Mouse (Mus musculus): ENCODE data around the gene Ccdc96.

Gene Ccdc96

DNA sequence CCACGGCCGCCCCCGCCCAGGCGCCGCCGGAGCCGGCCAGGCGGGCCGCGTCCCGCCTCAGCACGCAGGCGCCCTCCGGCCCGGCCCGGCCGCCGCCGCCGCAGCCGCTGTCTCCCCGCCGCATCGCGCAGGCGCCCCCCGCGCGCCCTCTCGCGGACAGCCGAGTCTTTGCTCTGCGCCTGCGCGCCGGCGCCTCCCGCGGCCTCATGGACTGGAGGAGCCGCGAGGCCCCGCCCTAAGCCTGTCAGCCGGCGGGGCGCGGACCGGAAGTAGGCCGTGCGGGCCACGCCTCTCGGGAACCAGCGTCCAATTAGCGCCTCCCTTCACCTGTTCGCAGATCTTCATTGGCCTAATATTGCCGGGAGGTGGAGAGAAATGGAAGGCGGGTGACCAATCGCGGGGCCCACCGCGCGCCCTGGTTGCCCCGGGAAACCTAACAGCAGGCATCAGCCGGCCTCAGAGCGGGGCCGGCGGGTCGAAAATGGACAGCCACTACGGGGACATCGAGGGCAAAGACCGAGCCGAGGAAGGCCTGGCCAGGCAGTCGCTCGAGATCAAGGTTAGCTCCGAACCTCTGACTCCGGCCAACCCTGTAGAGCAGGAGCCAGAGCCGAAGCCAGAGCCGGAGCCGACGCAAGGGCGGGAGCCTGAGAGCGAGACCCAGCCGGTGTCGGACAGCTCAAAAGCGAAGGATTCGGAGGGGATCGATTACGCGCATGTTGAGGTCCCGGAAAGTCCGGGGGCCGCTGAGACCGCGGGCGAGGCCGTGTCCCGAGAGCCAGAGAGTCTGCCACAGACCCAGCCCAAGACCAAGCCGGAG, at the start of gene Ccdc96, which contains the start of gene Tada2b:
Gene Ccdc96, plus strand, starts transcription at position 418 of the 820 bp plus-strand sequence.
Gene Tada2b, minus strand, starts transcription at position 115 of the 820 bp plus-strand sequence.
- peak; percentile 99 for DNase-seq (ENCODE audit: low spot score in 2 of 2)

DNA sequence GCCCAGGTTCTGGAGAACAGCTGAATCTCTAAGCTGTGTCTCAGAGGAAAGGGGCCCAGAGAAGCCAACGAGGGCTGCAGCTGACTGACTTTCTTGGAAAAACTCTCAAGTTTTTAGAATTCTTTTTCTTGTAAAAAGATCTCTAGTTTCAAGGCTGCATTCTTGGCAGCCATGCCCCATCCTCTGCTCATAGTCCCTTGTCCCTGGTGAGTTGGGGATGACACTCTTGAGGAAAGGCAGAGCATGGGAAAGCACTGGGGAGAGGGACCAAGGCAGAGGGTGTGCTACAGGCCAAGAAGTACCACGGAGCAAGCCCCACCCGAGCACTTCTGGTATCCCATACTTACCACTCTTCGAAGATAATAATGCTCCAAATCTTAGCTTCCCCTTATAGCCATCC, 47.5 kb upstream of the Ccdc96 start:
- peak in 1 of 2 experiments; percentile 13 for DNase-seq (ENCODE audit: low spot score in 2 of 2)

DNA sequence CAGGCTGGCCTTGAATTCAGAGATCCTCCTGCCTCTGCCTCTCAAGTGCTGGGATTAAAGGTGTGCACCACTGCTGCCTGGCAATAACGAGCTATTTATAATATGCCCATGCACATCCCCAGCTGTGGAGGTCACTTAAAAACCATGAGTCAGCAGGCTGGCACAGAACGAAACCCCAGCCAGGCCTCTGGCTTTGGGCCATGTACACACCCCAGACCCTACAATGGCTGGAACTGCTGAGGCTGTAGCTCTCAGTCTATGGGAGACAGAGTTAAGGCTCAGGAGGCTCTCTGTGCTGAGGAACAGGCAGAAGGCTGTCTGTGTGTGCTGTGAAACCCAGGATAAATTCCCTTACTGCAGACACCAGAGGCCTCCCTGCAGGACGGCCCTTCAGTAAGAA, 43.6 kb upstream of the Ccdc96 start:
- no peak for DNase-seq (ENCODE audit: low spot score in 2 of 2)

DNA sequence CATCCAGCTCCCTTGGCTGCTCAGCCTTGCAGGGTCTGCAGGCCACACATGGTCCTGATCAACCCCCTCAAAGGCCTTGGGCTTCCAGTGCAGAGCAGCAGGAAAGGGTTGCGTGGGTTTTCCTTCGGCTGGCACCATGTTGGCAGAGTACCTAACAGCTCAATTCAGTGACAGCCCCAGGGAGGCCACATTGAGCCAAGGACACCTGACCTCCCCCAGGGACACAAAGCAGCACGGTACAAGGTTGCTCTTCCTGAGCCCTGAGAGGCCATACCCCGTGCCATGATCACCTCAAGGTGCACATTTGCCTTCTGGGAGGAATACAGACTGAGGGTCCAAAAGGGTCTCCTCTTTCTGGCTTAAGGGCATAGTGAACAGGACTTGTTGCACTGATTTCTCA, 39.8 kb upstream of the Ccdc96 start:
- DNase-seq (ENCODE audit: low spot score in 2 of 2): no peak

DNA sequence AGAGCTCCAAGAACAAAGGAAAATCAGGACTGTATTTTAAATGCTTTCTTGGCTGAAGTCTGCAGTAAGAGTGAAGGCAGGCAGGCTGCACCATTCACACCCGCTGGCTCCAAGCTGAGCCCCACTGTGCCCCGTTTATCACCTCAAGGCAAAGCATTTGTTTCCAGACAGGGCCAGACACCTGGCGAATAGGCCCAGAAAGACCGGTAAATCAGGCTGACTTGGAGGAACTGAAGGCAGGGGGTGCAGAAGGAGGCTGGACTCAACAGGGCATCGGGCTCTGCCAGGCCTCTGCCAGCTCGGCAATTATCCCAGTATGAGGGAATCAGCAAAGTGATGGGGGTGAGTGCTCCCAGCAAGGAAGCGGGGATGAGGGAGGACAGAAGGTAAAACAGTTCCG, 39.4 kb upstream of the Ccdc96 start:
- DNase-seq (ENCODE audit: low spot score in 2 of 2): no peak

DNA sequence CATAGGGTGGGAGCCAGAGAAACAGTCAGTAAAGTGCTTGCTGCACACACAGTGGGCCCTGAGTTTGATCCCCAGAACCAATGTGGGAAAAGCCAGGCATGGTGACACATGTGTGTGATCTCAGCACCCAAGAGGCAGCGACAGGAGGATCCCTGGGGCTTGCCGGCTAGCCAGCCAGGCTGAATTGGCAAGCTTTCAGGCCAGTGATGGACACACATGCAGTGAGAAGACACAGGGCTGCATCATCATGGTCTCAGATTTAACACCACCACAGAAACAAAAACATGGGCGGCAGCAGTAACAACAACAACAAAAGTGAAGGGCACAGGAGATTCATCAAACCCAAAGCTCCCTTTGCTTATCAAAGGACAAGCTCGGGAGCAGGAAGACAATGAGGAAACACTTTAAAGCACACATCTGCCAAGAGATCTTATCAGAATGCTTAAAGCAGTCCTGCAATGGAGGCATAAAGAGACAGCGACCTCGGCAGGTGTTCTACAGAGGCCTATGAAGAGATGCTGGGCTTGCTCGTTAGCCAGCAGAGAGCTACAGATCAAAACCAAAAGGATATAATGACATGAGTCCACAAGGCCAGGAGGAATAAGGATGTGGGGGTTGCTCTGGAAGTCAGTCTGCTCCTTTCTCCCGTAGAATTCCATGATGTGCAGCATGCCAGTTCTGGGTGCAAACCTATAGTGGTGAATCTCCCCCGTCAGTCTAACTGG, 38.1 kb upstream of the Ccdc96 start:
- DNase-seq (ENCODE audit: low spot score in 2 of 2): no peak

DNA sequence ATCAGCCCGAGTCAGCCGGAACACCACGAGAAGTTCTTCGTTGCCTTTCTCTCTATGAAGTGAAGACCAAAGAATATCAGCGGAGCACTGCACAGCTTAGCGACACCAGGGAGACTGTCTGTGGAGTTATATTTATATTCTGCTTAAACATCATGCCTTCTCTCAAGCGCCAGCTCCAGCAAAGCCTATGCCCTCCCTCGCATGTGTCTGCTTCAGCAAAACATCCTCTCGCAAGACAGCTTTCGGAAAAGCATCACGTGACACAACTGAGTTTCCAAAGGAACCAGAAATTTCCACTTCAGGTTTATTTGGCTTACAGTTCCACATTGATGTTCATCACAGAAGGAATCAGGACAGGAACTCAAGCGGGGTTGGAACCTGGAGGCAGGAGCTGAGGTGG, 36.5 kb upstream of the Ccdc96 start:
- DNase-seq (ENCODE audit: low spot score in 2 of 2): no peak

DNA sequence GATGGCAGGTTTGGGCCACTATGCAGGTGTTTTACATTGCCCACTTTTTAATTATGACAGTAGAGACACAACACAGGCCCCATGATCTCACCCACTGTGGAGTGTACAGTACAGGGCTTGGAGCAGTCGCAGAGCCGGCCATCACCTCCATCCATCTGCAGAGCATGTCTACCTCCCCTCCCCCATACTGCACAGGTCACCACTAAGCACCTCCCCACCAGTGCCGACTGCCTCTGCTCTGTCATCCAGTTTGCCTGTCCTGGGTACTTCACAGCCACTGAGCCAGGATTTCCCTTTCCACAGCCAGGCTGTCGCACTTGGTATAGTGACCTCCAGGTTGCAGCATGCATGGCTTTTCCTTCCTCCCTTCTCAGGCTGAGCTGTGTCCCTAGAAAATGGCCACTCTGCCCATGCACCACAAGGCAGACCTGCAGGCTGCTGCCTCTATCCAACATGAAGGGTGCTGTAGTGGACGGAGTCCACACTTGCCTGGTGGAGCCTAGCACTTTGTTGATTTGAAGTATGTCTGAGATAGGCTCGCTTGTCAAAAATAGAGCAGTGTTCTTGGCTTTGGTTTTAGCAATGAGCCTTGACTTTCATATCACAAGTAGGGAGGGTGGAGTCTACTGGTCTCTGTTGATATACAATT, 34.6 kb upstream of the Ccdc96 start:
- DNase-seq (ENCODE audit: low spot score in 2 of 2): peak; percentile 42 to 45

DNA sequence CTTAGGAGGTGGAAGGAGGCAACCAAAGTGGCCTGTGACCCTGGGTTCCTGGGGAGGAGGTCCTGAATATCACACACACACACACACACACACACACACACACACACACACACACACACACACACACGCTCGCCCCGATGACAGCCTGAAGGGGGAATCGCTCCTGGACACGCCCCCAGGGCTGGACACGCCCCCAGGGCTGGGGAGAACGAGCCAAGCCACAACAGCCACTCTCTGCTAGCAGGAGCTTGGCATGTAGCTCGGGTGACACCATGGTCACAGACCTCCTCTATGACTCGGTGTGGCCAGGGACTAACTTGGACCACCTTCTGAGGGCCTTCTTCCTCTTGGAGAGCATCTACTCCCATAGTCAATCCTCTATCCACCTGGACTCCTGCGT, 33.3 kb upstream of the Ccdc96 start:
- DNase-seq (ENCODE audit: low spot score in 2 of 2): no peak

DNA sequence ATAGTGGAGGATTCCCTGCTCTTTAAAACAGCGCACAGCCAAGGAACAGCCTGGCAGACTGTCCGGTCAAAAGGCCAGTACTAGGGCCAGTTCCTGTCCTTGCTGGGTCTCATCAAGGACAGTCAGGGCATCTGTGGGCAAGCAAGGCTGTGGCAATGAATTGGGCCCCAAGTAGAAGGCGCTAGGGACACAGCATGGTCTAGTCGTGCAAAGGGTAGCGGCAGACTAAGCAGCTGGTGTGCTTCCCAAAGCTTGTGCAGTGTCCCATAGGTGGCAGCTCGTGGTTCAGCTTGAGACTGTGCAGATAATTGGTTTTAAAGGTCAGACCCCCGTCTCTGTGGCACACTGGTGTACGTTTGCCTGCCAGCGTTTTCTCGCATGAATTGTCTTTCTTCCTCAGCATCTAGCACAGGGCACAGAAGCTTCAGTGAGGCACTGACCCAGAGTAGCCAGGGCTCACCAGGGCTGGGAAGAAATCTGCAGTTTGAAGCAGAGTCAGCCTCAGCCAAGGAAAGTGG, 32.5 kb upstream of the Ccdc96 start:
- no peak for DNase-seq (ENCODE audit: low spot score in 2 of 2)

DNA sequence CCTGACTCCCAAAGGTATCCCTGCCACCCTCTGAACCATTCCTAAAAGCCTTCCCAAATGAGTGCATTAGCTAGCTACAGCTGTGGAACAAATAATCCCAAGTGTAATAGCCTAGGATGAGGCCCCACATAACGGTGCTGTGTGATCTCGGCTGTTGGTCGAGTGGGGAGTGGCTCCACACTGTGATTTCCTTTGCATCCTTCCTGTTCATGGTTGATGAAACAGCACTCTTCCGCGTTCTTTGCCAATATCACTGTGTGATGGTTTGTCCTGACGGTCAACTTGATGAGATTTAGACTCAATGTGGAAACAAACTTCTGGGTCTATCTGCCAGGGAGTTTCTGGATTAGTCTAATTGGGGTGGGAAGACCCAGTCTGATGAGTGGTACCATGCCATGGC, 31.6 kb upstream of the Ccdc96 start:
- no peak for DNase-seq (ENCODE audit: low spot score in 2 of 2)

DNA sequence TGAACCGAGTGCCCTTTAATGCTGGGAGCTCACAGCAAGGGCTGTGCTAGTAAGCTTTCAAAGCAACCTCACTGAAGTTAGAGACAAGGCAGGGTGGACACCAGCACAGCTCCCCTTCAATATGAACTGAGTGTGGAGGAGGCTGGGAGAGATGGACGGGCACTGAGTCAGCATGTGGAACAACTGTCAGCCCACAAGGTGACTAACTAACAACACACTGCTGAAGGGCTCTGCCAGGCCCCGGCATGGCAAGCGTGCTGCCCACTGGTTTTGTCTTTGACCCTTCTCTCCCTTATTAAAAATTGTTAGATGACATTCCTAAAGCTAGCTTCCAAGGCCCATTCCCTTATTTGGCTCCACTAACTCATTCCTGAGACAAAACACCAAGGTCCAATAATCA, 26.7 kb upstream of the Ccdc96 start:
- no peak for DNase-seq (ENCODE audit: low spot score in 2 of 2)

DNA sequence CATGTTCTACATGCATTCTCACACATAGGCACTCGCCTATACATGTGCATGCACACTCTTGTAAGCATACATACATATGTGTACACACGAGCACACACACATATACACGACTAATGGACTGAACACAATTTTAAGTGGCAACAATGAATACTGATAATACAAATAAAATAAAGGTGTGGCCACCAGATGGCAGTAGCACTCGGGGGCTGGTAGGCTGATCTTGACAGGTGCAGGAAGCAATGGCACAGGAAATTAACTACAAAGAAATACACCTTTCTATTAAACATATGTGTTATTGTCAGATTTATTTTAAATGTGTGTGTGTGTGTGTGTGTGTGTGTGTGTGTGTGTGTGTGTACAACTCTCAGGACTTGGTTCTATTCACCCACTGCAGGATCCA, 25.5 kb upstream of the Ccdc96 start:
- no peak for DNase-seq (ENCODE audit: low spot score in 2 of 2)

DNA sequence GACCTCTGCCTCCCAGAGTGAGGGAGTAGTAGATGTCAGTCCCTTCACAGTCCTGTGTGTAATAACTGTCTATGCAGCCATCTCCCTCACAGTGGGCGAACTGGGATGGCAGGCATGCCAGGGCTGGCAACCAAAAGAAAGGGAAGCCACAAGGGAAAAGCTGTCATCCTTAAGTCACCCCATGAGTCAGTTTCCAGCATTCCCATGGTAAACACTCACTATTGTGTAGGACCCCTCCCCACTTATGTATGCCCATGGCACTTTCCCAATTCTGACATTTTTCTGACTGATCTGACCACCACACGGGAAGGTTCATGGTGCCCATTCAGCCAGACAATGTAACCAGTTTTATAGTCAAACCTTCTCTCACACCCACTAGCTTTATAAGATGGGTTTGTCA, 23.7 kb upstream of the Ccdc96 start:
- no peak for DNase-seq (ENCODE audit: low spot score in 2 of 2)

DNA sequence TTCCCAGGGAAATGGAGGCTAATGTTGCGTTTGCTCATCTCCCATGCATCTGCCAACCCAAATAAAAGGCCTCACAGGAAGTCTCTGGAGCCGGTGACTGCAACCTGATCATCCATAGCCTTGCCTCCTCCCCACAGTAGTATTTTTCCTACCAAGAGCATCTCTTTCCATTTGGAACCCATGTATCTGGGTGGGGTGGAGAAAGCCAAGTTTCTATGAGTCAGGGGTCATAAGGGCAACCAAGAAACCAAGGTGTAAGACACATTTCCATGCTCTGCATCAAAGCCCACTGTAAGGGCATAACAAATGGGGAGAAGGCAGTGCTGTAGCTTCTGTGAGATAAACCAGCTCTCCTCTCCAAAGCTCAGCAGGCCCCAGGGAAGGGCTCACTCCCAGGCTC, 23.2 kb upstream of the Ccdc96 start:
- DNase-seq (ENCODE audit: low spot score in 2 of 2): no peak

DNA sequence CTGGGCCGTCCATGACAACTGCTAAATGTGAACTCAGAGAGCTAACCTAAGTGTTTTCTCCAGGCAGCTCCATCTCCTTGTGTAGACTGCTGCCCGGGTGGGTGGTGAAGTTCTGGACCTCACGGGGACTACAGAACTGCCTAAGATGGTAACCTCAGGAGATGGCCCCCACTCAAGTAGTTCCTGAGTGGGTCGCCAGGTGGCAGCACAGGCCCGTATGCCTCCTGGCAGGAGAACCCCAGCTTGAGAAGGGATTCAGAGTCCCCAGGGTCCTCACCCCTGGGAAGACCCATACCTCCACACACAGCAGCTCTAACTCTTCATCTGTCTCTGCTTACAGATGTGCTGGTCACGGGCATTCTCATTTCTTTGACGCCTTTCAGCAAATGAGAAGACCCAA, 21.6 kb upstream of the Ccdc96 start:
- DNase-seq (ENCODE audit: low spot score in 2 of 2): peak; percentile 63 to 70

DNA sequence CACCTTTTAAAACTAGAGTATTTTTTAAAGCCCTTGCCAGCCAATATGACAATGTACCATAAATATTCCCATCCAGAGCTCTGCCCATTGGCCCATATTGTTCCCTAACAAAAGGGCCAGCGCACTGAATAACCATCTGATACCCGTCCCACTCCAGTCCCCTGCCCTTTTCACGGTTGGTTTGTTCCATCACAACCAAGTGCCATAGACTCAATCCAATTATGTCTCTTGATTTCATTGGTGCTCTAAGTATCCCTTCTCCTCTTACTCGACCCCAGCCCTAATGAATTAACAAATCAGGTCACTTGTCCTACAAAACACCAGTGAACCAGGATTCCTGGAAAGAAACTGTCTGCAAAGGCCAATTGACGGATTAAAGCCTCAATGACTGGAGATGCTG, 21.0 kb upstream of the Ccdc96 start:
- no peak for DNase-seq (ENCODE audit: low spot score in 2 of 2)

DNA sequence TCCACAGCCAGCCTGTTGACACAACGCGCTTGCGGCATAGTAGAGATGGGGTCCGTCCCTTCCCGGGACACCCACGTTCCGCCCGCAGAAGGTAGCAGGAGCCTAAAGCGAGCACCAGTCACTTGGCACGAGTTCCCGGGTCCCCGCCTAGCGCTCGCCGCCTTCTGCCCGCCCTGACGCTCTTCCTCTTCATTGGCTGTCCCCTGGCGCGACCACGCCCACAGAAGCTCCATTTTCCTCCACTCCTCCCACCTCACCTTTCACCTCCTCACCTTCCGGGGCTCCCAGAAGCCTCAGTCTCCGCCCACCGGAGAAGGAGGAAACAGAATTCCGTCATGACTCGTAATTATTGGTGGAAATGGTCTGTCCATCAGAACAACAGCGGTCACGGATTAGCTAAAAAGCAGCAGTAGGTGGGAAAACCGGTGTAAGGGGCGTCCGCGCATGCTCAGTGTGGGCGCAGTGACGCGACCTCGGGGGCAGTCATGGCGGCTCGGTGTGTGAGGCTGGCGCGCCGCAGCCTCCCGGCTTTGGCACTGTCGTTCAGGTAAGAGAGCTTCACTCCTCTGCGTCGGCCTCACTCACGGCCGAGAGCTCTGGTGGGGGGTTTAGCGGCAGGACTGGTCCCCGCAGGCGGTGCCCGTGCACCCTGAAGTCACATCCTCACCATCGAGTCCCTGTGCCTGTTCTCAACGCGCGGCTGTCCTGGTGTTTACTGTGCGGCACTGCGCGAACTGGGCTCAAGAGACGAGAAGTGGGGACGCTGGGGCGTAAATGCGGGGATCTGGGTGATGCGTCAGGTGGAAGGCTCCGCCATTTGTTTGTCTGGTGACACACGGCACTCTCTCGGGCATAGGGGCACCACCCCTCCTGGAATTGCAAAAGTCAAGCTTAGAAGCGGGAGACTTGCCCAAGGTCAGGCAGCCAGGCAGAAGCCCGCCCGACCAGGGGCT, 19.4 kb upstream of the Ccdc96 start, which contains the start of gene Grpel1:
Gene Grpel1, plus strand, starts transcription at position 290 of the 953 bp plus-strand sequence.
- peak; percentile 100 for DNase-seq (ENCODE audit: low spot score in 2 of 2)

DNA sequence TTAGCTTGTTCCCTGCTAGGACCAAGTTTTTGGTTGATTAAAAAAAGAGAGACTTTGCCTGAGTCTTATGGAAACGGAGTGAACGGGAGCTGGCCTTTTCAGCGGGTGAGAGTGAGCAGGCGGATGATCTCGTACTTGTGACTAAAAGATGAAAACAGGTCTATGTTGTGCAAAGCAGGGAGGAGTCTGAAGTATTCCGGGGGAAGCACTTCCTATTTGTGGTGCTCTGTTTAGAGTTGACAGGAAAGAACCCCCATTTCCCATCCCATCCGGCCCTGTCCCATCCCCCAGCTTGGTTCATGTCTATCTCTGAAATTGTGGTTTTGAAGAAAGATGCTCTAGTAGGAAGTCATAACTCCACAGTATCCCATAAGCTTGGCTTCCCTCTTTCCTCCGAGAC, 18.5 kb upstream of the Ccdc96 start:
- no peak for DNase-seq (ENCODE audit: low spot score in 2 of 2)

DNA sequence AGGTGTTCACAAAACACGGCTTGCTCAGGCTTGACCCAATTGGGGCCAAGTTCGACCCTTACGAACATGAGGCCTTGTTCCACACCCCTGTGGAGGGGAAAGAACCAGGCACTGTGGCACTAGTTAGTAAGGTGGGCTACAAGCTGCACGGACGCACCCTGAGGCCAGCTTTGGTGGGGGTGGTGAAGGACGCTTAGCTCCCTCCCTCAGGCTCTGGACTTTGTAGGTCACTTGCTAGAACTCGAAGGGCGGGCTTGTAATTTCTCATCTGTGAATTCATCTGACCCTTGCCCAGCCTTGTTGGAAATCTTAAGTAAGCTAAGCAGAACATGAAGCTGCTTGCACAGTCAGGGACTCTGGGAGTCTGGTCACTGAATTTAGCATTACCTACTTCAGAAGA, 13.2 kb upstream of the Ccdc96 start:
- no peak for DNase-seq (ENCODE audit: low spot score in 2 of 2)
